Mouse (Mus musculus): ENCODE results near the gene Ppp1r15b.

The Ppp1r15b gene

DNA sequence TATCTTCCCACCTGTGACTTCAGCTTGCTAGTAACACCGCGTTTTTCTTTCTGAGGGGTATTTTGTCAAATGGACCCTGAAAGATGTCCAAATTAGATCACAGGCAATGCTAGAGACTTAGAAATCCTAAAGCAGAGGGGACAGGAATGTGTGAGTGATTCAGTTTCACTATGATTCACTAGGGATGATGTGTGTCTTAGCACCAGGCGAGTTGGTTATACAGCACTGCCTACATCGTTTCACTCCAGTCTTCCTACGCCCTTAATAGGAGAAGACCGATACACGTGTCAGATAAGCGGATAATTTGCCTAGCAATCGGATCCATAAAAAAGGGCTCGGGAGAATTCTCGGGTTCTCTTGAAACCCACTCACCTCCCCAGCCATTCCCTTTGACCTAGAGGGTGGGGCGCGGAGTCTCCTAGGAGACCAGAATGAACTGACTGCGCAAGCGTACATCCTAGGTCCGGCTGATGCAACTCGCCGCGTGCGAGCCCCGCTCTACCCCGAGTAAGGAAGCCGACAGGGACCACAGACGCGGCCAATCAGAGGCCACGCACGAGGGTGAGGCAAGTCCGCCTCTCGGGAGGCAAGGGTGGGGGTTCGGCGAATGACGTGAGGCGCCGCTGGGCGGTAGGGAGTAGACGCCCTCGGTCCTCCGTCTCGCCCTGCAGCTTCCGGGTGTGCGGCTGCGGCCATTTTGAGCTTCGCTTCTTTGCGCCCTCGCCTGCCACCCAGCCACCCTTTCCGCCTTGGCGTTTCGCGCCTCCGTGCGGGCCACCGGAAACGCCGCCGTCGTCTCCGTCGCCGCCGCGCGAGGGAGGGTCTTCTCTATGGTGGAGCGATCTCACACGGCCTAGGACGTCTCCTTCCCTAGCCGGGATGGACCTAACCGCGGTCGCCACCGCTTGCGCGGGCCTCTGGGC, at the start of gene Ppp1r15b:
TSS of gene Ppp1r15b (plus strand) at position 506 of the 923 bp plus-strand sequence.
- peak; percentile 99 for DNase-seq

DNA sequence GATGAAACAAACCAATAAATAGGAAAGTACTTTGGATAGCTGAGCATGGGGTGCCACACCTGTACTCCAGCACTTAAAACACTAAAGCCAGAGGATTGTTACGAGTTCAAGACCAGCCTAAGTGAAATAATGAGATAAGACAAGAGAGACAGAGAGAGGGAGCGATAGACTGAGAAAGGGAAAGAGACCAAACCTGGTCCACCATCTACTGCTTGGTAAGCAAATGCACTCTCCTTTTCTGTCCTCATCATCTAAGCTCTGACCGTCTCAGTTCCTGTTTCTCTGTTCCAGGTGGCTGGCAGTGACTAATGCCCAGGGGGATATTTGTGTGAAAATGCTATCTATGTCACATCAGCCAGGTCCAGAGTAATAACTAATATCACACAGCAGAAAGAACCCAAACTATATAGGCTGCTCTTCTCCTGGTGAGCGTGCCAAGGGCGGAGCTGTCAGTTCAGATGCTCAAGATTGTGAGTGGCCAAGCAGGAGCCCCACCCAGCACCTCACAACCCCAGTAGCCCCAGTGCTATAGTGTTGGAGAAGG, 47.9 kb upstream of the Ppp1r15b start:
- DNase-seq, result no peak

DNA sequence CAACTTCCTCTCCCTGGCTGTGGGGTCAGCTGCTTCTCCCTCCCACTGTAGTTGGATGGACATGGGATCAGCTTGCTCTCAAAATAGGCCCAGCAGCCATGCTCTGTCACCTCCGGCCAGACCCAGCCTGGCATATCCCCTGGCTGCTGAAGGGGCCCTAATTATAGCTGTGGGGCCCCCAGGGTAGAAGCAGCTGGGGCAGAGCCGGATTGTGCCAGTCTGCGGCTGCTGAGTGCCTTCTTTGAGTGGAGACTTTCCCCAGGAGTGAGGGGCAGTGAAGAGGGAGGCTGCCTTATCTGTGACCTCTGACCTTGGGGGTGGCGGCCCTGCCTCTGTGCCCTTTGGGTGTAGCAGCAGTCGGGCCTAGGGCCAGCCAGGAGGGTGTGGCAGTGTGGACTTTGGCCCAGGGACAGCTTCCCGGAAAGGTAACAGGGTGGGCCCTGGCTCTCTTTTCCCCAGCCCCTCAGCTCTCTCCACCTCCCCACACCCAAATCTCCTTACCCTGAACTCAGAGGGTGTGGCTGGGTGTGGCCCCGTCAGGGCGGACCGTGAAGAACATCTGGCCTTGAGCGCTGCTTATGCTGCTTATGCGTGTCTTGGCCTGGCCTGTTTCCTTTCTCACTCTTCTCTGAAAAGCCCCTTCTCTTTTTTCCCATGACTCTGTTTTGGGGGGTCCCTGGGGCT, 46.9 kb upstream of the Ppp1r15b start:
- DNase-seq, result no peak

DNA sequence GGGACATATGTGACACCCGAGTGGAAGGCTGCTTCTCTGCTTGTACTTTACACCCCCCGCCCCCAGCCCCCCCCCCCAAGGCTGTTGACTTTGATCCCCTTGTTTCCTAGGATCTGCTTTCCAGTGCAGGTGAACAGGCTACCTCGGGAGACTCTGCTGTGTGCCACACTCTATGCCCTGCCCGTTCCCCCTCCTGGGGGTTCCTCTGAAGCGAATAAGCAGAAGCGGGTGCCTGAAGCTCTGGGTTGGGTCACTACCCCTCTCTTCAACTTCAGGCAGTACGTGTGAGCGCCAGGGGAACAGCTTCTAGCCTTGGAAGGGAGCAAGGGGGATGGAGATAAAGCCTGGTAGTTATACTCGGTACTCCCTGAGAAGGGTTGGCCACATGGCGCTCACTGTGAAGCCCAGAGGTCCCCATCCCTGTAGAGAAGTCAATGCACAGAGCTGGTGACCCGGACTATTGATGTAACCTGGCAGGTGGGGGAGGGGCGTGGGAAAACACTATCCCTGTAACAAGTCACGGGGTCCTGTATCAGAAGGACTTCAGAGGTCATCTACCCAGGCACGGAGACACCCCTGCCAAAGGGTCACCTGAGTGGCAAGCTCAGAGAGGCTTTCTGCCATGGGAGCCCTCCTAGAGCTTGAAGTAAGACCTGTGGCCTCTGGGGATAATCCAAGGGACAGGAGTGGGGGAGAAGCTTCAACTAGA, 46.1 kb upstream of the Ppp1r15b start:
- no peak for DNase-seq

DNA sequence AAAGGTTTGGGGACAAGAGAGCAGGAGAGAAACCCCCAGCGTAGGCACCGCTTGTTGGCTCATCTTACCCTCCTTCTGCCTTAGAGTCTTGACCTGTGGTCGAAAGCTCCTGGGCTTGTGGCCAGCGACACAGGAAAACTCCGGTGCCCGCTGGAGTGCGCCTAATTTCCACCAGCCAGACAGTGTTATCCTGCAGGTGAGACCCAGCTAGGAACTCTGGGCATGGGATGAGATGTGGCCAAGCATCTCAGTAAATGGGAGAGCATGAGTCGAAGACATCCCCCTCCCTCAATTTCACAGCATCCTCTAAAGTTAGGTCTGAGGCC, 45.6 kb upstream of the Ppp1r15b start:
- peak in 1 of 2 experiments; percentile 42 for DNase-seq

DNA sequence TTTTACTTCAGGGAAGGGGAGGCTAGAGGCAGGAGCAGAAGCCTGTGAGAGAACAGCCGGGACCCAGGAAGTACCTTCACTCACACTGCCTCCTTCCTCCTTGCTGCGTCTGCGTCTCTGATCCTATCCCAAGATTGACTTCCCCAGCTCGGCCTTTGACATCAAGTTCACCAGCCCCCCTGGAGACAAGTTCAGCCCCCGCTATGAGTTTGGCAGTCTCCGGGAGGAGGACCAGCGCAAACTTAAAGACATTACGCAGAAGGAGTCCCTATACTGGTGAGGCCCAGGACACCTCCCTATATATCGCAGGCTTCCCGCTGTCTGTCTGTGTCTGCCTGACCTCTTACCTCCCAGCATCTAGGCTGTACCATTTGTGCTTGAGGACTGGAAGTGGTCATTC, 44.1 kb upstream of the Ppp1r15b start:
- no peak for DNase-seq

DNA sequence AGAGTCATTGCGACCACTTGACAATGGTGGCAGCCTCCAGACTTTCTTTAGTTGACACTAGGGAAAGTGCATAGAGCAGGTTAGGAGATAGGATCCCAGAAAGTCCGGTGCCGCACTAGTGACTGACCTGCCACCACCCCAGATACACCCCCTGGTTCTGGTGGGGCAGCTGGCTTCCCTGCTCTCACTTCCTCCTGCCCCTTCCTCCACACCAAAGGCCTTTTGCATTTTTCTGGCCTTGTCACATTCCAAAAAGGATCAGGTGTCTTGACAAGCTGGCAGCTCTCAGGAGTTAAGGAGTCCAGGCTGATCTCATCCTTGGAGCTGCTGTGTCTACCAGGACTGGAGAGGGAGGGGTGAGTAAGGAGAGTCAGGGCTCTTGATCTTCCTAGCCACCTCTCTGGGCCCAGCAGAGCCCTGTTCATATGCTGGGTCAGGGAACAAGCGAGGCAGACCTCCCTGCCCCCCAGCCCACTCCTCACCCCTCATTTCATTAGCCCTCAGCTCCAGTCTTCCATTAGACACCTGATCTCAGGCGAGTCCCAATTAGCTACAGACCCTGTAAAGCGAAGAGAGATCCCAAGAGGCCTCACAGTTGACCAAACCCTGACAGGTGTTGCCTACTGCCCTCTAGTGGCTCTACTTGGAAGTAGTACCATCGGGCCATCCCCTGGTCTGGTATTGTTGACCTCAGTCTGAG, 43.6 kb upstream of the Ppp1r15b start:
- DNase-seq, result peak; percentile 70 to 80

DNA sequence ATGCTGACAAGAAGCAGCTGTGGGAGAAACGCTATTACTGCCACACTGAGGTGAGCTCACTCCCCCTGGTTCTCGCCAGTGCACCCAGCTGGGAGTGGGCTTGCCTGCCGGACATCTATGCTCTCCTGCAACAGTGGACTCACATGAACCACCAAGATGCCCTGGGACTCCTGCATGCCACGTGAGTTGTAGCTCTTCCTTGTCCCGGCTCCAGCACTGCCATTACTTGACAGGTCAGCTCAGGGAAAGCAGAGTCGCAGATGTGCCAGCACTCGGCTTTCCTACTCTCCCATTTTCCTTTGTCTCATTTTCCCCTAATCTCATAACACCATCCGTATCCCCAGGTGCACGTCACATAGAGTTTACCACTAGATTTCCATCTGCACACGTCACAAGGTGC, 42.7 kb upstream of the Ppp1r15b start:
- DNase-seq, result no peak

DNA sequence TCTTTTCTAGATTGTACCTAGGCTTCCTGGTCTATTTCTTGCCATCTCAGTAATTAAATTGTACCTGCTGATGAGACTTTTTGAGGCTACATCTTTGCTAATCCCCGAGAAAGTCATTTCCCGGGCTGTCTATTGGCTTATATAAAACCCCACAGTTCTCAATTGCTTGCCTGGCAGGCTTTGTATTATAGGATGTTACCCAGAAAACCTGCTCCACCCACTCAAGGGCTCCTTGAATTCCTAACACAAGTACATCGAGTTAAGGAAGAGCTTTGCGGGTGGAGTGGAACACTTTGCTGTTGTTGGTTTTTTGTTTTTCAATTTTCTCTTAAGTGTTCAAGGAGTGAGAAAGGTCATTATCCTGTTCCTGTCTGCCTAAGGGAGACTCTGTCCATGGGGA, 41.5 kb upstream of the Ppp1r15b start:
- DNase-seq, result no peak

DNA sequence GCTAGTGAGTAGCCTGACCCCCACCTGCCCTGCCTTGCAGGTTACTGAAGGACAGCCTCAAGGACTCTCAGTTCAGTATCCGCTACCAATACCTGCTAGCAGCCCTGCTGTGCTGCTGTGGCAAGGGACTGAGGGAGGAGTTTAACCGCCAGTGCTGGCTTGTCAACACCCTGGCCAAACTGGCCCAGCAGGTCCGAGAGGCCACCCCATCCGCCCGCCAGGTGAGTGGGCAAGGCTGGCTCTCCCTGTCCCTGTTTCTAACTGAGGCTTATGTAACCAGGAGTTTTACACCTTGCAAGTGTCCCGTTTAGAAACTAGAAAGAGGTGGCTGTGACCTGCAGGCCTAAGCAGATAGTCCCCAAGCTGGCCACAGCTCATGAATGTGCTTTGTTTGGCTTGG, 40.3 kb upstream of the Ppp1r15b start:
- DNase-seq, result no peak

DNA sequence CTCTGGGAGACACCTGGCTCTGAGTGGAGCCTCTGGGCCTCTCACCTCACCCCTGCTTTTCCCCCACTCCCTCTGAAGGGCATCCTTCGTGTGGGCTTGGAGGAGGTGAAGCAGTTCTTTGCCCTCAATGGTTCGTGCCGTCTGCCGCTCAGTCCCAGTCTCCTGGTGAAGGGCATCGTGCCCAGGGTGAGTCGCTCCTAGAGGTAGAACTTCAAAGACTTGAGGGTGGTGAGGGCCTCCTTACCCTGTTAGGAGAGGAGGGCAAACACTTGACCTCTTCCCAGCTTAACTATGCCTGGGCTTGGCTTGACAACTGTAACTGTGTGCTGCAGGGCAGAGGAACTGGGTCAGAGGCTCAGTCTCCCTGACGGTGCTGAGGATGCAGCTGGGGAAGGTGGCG, 39.5 kb upstream of the Ppp1r15b start:
- DNase-seq, result no peak

DNA sequence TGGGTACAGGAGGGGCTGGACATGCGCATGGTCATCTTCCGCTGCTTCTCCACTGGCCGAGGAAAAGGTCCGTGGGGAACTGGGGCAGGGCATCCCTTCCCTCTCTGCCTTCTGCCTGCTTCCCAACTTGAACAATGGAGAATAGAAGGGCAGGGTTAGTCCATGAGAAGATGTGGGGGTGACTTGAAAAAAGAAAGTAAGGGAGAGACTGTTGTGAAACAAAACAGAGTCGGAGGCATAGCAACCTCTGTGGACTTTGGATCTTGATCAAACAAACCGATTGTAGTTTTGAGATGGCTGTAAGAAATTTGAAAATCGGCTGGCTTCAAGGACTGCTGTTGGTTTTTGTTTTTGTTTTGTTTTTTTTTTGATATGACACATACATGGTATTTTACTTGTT, 37.2 kb upstream of the Ppp1r15b start:
- DNase-seq, result no peak

DNA sequence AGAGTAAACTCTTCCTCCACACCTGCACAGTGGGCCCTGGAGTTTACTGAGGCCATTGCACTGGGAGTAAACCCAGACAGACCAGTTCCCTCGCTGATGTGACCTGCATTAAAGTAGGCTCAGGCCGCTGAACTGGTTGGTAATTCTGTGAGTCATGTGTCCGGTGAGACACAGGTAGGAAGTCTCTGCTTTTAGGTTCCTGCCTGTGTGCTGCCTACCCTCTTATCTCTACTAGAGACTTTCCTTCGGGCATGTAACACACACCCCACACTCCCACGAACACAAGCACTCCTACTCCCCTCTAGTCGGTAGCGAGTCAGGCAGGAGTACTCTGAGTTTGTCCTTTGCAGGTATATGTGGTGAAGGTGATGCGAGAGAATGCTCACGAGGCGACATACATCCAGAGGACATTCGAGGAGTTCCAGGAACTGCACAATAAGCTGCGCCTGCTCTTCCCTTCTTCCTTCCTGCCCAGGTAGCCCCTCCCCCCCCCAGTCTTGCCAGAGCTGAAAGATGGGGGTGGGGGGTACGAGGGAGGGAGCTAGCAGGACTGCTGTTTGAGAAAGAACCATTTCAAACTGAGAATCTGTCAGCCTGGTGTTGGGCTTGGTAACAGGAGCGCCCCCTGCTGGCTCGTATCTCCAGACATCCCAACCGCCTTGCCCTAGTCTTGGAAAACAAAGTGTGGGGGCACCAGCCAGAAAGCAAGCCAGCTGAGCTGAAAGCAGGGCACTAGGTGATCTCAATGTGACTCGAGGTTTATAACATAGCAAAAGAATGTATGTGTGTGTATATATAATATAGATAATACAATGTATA, 29.8 kb upstream of the Ppp1r15b start:
- peak; percentile 81 to 87 for DNase-seq

DNA sequence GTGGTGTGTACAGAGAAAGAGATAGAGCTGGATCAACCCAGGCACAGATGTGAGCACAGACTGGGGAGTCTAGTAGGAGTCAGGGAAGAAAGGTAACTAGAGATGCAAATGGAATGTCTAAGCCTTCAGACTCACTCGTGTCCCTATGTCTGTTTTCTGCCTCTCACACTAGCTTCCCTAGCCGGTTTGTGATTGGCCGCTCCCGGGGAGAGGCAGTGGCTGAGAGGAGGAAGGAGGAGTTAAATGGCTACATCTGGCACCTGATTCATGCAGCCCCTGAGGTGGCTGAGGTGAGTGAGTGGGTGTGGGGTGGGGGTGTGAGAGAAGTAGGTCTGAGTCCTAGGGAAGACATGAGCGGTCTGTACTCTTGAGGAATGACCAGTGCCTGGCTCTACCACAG, 28.8 kb upstream of the Ppp1r15b start:
- no peak for DNase-seq

DNA sequence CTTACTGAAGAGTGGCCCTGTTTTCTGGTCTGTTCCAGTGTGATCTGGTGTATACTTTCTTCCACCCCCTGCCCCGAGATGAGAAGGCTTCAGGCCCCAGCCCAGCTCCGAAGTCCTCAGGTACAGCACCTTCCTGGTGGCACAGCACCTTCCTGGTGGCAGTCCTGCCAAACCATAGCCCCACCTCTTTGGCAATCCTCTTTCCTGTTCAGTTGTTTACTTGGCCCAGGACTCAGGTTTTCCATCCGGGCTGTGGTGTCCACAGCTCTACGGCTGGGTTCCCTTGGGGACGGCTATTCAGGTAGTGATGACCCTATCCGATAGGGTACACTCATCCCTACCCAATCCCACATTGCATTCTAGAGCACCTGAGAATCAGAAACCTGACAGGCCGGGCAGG, 27.6 kb upstream of the Ppp1r15b start:
- DNase-seq, result no peak

DNA sequence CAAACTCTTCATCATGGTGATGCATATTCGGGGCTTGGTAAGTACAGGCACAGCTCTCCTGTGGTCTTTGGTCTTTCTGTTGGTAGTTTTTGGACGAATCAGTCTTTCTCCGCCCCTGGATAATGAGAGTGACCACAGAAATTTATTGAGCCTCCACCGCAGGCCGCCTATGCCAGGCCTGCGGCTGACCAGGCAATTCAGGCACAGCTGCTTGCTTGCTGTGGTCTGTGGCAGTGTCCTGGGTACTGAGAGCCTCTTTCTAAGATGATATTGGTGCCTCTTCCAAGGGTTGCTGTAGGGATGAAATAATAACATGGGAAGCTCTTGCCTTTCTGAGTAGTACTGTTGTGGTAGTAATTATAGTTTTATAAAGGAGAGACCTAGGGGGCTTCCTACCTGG, 27.1 kb upstream of the Ppp1r15b start:
- no peak for DNase-seq

DNA sequence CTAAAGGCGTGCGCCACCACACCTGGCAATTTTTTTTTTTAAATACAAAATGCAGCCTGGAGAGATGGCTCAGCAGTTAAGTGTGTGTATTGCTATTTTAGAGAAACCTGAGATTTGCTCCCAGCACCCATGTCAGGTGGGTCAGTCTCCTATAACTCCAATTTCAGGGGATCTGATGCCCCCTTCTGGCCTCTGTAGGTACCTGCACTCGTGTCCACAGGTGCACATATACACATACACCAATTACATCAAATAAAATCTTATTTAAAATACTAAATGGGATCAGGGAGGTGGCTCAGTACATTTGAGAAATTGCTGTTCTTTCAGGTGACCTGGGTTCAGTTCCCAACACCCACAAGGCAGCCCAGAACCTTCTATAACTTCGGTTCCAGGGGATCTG, 14.8 kb upstream of the Ppp1r15b start:
- no peak for DNase-seq

DNA sequence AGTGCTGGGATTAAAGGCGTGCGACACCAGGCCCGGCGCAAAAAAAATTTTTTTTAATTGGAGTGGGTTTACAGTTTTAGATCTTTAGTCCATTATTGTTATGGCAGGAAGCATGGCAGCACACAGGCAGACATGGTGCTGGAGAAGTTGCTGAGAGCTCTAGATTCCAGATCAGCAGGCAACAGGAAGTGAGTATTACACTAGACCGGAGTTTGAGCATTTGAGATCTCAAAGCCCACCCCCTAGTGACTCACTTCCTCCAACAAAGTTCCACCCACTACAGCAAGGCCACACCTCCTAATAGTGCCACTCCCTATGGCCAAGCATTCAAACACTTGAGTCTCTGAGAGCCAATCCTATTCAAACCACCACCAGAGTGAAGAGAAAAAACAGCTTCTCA, 12.8 kb upstream of the Ppp1r15b start:
- no peak for DNase-seq

DNA sequence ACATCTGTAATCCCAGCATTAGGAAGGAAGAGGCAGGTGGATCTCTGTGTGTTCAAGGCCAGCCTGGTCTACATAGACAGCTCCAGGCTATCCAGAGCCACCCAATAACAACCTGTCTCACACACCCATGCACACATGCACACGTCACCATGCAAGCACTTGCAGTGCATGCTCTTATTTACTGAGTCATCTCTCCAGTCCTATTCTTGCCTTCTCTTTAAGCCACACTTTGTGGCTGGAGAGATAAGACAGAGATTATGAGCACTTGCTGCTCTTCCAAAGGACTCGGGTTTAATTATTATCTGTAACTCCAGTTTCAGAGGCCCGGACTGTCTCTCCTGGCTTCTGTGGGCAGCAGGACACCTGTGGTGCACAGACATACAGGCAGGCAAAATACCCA, 12.1 kb upstream of the Ppp1r15b start:
- DNase-seq, result no peak

DNA sequence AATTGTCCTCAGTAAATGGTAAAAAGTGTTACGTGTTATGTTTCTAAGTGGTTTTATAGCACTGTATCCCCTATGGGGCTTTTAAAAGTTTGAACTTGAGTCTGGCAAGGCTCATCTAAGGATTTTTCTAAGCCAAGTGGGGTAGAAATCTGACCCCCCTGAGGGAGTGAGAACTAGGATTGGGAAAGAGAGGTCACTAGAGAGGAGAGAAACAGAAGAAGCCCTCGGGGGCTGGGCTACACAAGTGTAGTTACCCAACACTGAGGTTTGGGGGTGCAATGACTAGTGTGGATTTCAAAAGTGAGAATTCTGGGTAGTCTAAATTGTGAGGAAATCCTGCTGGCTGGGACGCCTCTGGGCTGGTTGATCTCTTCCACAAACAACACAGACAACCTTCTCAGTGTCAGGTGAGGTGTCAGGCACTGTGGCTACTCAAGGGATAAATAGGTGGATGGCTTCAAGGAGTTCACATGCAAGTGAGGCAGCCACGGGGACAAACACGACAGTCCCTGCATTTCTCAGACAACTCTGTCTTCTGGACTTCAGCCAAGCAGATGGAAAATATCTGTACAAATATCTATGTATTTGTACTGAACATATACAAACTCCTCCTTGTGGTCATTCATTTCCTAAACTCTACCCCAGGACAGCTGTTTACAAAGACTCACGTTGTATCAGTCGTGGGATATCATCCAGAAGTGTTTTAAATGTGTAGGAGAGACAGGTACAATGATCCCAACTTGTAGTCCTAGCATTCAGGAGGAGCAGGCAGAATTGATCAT, 10.8 kb upstream of the Ppp1r15b start:
- DNase-seq, result no peak

DNA sequence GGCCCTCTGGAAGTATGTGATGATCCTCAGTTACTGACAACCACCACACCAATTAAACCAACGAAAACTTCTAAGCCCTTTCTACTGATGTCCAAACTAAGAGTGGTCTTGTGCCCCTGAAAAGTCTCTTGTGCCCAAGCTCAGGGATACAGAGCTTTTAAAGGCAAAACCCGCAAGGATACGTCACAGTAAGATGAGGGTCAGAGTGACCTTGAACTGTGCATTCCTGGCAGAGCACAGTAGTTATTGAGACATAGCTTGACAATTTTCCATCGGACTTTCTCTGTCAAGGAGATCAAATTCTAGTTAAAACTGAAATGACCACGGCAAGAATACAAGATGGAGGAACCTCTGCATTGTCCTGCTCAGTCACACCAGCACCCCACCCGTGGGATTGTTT, 9.7 kb upstream of the Ppp1r15b start:
- DNase-seq, result no peak
